Mouse (Mus musculus): ENCODE data around the gene Cdh13. TPM values are rescaled to one million over a fixed set of nuclear protein-coding genes. Genes with fewer than 3 reads are reported as not detected.
A peak's percentile ranks its signal among the peaks of the same experiment; 100 is the strongest.

The Cdh13 gene
- 45.1 and 56.3 TPM in 2 replicates for polyA plus RNA-seq (2015; fragmentation: Nextera tagmentation; extraction: Ambion mirVana)

- peak; percentile 73 for ATAC-seq
- WGBS = under 1% methylated on average over 33 of the region's 33 CpGs
- Histone ChIP-seq H3K4me3 (replicated peaks) (peak within 1 kb of the TSS; percentile 61), H3K9me3 (no peaks in the 10 kb centered on the region), H3K4me2 (replicated peaks) (peak within 1 kb of the TSS; percentile 85), H3K4me1 (replicated peaks) (peaks cover 36% of the 10 kb centered on the region), H3K27me3 (peaks cover 35% of the 10 kb centered on the region), H3K9ac (replicated peaks) (peak within 1 kb of the TSS; percentile 83), H3K36me3 (no peaks in the 10 kb centered on the region), H3K27ac (peak within 1 kb of the TSS; percentile 78)
Observed at GRCm38 (mm10) chr8:118283600-118284111, at the start of gene Cdh13. Cdh13 (plus strand) TSS chr8:118283733.

DNA sequence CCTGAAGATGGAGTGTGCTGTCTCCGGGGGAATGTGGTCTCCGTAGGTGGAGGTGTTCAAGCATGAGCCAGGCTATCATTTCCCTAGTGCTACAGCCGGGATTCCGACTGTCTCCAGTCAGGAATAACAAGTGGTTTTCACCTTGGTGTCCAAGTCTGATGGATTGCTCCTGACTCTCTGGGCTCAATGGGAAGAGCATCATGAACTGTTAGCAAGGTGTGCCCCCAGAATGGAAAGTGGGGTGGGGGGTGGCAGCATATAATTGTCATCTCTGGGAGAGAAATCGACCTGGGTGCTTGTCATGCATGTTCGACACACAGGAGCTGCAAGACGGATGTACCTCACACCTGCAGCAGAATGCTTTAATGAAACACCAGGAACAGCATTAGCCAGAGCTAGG is 47.9 kb upstream of the Cdh13 start:
- Histone ChIP-seq H3K9ac (replicated peaks) (no peak overlapping the region), H3K4me1 (replicated peaks) (no peaks in the 10 kb centered on the region)
- 98% methylated on average over 7 of the region's 7 CpGs for WGBS

GRCm38 (mm10) chr8:118237150-118237620 is 46.3 kb upstream of the Cdh13 start:
- Histone ChIP-seq H3K4me1 (replicated peaks) (no peaks in the 10 kb centered on the region), H3K4me3 (replicated peaks) (no peak overlapping the region), H3K9ac (replicated peaks) (no peak overlapping the region), H3K36me3 (no peaks in the 10 kb centered on the region), H3K9me3 (no peaks in the 10 kb centered on the region), H3K27me3 (no peaks in the 10 kb centered on the region), H3K4me2 (replicated peaks) (no peak overlapping the region), H3K27ac (no peak overlapping the region)
- 70% methylated on average over 11 of the region's 11 CpGs for WGBS
- ATAC-seq = no peak

More for the DNA sequence above, 47.9 kb upstream of the Cdh13 start:
- Histone ChIP-seq H3K4me2 (replicated peaks) (no peak overlapping the region), H3K36me3 (no peaks in the 10 kb centered on the region), H3K4me3 (replicated peaks) (no peak overlapping the region), H3K27ac (no peak overlapping the region), H3K27me3 (no peaks in the 10 kb centered on the region), H3K9me3 (no peaks in the 10 kb centered on the region)
- no peak for ATAC-seq

- no peaks in the 10 kb centered on the region for H3K9me3 ChIP-seq
- no peak overlapping the region for H3K9ac ChIP-seq (replicated peaks)
- H3K36me3 ChIP-seq = no peaks in the 10 kb centered on the region
- H3K27ac ChIP-seq = no peak overlapping the region
- no peaks in the 10 kb centered on the region for H3K27me3 ChIP-seq
- no peak for ATAC-seq
- no peaks in the 10 kb centered on the region for H3K4me1 ChIP-seq (replicated peaks)
- H3K4me2 ChIP-seq (replicated peaks) = no peak overlapping the region
- WGBS = 93% methylated on average over 5 of the region's 5 CpGs
- H3K4me3 ChIP-seq (replicated peaks) = no peak overlapping the region
Observed at GRCm38 (mm10) chr8:118238156-118238555, 45.4 kb upstream of the Cdh13 start.

GRCm38 (mm10) chr8:118239186-118239585 is 44.3 kb upstream of the Cdh13 start:
- H3K9me3 ChIP-seq = no peaks in the 10 kb centered on the region
- no peak overlapping the region for H3K4me2 ChIP-seq (replicated peaks)
- H3K4me3 ChIP-seq (replicated peaks) = no peak overlapping the region
- no peak for ATAC-seq
- H3K4me1 ChIP-seq (replicated peaks) = no peaks in the 10 kb centered on the region
- no peaks in the 10 kb centered on the region for H3K27me3 ChIP-seq
- H3K9ac ChIP-seq (replicated peaks) = no peak overlapping the region
- no peaks in the 10 kb centered on the region for H3K36me3 ChIP-seq
- WGBS = 32% methylated on average over 1 of the region's 1 CpGs
- H3K27ac ChIP-seq = no peak overlapping the region

GRCm38 (mm10) chr8:118249319-118249718 is 34.2 kb upstream of the Cdh13 start:
- no peaks in the 10 kb centered on the region for H3K36me3 ChIP-seq
- no peak overlapping the region for H3K9ac ChIP-seq (replicated peaks)
- H3K4me2 ChIP-seq (replicated peaks) = no peak overlapping the region
- H3K27ac ChIP-seq = no peak overlapping the region
- WGBS = 89% methylated on average over 5 of the region's 5 CpGs
- H3K4me1 ChIP-seq (replicated peaks) = no peaks in the 10 kb centered on the region
- no peaks in the 10 kb centered on the region for H3K27me3 ChIP-seq
- H3K9me3 ChIP-seq = no peaks in the 10 kb centered on the region
- ATAC-seq = no peak
- H3K4me3 ChIP-seq (replicated peaks) = no peak overlapping the region

GRCm38 (mm10) chr8:118249923-118250322 is 33.6 kb upstream of the Cdh13 start:
- no peaks in the 10 kb centered on the region for H3K27me3 ChIP-seq
- 88% methylated on average over 7 of the region's 7 CpGs for WGBS
- no peaks in the 10 kb centered on the region for H3K9me3 ChIP-seq
- H3K4me1 ChIP-seq (replicated peaks) = no peaks in the 10 kb centered on the region
- no peak overlapping the region for H3K4me2 ChIP-seq (replicated peaks)
- H3K36me3 ChIP-seq = no peaks in the 10 kb centered on the region
- H3K27ac ChIP-seq = no peak overlapping the region
- H3K4me3 ChIP-seq (replicated peaks) = no peak overlapping the region
- H3K9ac ChIP-seq (replicated peaks) = no peak overlapping the region
- ATAC-seq = no peak

GRCm38 (mm10) chr8:118263117-118263516 is 20.4 kb upstream of the Cdh13 start:
- Histone ChIP-seq H3K9me3 (no peaks in the 10 kb centered on the region), H3K27ac (no peak overlapping the region), H3K36me3 (no peaks in the 10 kb centered on the region), H3K4me3 (replicated peaks) (no peak overlapping the region), H3K27me3 (no peaks in the 10 kb centered on the region), H3K4me1 (replicated peaks) (no peaks in the 10 kb centered on the region), H3K4me2 (replicated peaks) (no peak overlapping the region), H3K9ac (replicated peaks) (no peak overlapping the region)
- ATAC-seq = no peak
- WGBS = 67% methylated on average over 4 of the region's 4 CpGs

DNA sequence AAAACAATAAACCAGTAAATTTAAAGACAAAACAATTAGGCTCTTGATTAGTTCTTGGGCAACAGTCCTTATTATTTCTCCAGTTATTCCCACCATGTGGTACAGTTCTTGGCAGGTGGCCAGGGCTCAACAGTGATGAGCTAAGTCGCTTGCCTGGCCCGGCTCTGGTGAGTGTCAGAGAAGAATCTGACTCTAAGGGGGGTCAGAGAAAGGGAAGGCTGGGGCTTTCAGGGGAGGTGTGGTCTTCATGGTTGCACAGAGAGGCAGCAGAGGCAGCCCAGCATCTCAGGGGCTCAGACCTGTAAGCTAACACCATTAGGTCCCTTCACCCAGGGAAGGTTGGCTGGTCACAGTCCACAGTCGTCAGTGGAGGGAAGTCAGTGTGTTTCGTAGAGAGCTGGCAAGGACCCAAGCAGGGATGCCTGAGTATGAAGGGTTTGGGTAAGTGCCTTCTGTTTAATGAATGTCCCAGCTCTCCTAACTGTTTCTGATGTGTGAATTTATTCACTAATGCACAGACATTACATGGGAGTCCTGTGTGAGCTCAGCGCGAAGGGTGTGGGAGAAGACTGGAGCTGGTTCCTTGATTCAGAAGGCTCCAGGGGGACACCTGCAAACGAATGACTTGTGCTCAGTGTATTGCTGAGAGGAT is 12.7 kb upstream of the Cdh13 start:
- peak; percentile 63; the same call in 1 of the 2 replicates for ATAC-seq
- H3K9me3 ChIP-seq = no peaks in the 10 kb centered on the region
- no peak overlapping the region for H3K4me3 ChIP-seq (replicated peaks)
- H3K27me3 ChIP-seq = peaks cover 3% of the 10 kb centered on the region; the same call in 1 of the 2 replicates
- H3K4me1 ChIP-seq (replicated peaks) = peaks cover 33% of the 10 kb centered on the region
- no peak overlapping the region for H3K9ac ChIP-seq (replicated peaks)
- WGBS = 53% methylated on average over 7 of the region's 7 CpGs
- no peak overlapping the region for H3K27ac ChIP-seq
- H3K4me2 ChIP-seq (replicated peaks) = no peak overlapping the region
- no peaks in the 10 kb centered on the region for H3K36me3 ChIP-seq

DNA sequence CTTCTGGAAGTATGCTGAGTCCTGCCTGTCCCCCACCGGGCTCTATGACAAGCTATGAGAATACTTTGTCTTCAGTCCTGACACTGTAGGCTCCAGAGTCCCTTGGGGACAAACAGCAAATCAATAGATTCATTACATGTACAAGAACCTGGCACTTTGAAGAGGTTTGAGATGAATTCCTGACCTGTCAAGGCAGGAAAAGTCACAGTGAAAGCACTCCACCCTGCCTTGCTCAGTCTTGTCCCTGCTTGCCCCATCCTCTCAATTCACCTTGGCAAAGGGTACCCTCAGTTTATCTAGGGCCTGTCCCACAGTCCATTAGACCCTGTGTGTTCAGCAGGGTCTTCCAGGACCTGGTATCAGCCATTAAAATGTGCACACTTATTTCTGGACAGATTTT is 11.0 kb upstream of the Cdh13 start:
- WGBS = 73% methylated on average over 1 of the region's 1 CpGs
- Histone ChIP-seq H3K27ac (no peak overlapping the region), H3K36me3 (no peaks in the 10 kb centered on the region), H3K4me1 (replicated peaks) (peaks cover 33% of the 10 kb centered on the region), H3K9me3 (no peaks in the 10 kb centered on the region), H3K9ac (replicated peaks) (no peak overlapping the region), H3K27me3 (peaks cover 5% of the 10 kb centered on the region; the same call in 1 of the 2 replicates), H3K4me3 (replicated peaks) (no peak overlapping the region), H3K4me2 (replicated peaks) (no peak overlapping the region)
- ATAC-seq = no peak

GRCm38 (mm10) chr8:118274243-118274642 is 9.3 kb upstream of the Cdh13 start:
- Histone ChIP-seq H3K9me3 (no peaks in the 10 kb centered on the region), H3K9ac (replicated peaks) (no peak overlapping the region), H3K36me3 (no peaks in the 10 kb centered on the region), H3K4me2 (replicated peaks) (0 out of 2 replicates have a peak overlapping the region, but pooled peaks have one; percentile 7), H3K27ac (0 out of 2 replicates have a peak overlapping the region, but pooled peaks have one; percentile 21), H3K4me1 (replicated peaks) (peaks cover 33% of the 10 kb centered on the region), H3K4me3 (replicated peaks) (no peak overlapping the region), H3K27me3 (peaks cover 5% of the 10 kb centered on the region; the same call in 1 of the 2 replicates)
- 29% methylated on average over 9 of the region's 9 CpGs for WGBS
- ATAC-seq = peak; percentile 51; the same call in 1 of the 2 replicates

GRCm38 (mm10) chr8:118274688-118275087 is 8.8 kb upstream of the Cdh13 start:
- WGBS = 16% methylated on average over 4 of the region's 4 CpGs
- Histone ChIP-seq H3K27me3 (peaks cover 5% of the 10 kb centered on the region; the same call in 1 of the 2 replicates), H3K9ac (replicated peaks) (no peak overlapping the region), H3K27ac (no peak overlapping the region), H3K36me3 (no peaks in the 10 kb centered on the region), H3K4me1 (replicated peaks) (peaks cover 33% of the 10 kb centered on the region), H3K4me2 (replicated peaks) (0 out of 2 replicates have a peak overlapping the region, but pooled peaks have one; percentile 7), H3K4me3 (replicated peaks) (no peak overlapping the region), H3K9me3 (no peaks in the 10 kb centered on the region)
- ATAC-seq = no peak
